Mouse (Mus musculus) erythroid progenitor cell, adult 5-6 weeks (primary cell): ENCODE data around the gene Slc4a11. TPM values are rescaled to one million over a fixed set of nuclear protein-coding genes. Genes with fewer than 3 reads are reported as not detected.

Source experiments
- ATAC-seq: replicated peaks from 2 replicates; pipeline ENCODE4 v1.8.0; 2016; ENCODE audit warnings: moderate number of reproducible peaks, mild to moderate bottlenecking, moderate TSS enrichment, inconsistent platforms; ENCODE audit not compliant: poor library complexity, low FRiP score, severe bottlenecking
- total RNA-seq, 2 experiments: library from RNA; stranded (forward) in 1 of 2; stranded (reverse) in 1 of 2; fragments of 150-400 nt in 1 of 2; fragments of 186-747, 209-891 nt in 1 of 2; gene quantifications; 2 replicates each; pipeline versions ENCODE4 v1.2.3 to v1.2.4; 2015 to 2017; ENCODE audit warnings: low replicate concordance in 2 of 2

Slc4a11 gene
- total RNA-seq (2015; ENCODE audit: low replicate concordance): not detected in 2 replicates
- total RNA-seq (2017; ENCODE audit: low replicate concordance): not detected in 2 replicates

DNA sequence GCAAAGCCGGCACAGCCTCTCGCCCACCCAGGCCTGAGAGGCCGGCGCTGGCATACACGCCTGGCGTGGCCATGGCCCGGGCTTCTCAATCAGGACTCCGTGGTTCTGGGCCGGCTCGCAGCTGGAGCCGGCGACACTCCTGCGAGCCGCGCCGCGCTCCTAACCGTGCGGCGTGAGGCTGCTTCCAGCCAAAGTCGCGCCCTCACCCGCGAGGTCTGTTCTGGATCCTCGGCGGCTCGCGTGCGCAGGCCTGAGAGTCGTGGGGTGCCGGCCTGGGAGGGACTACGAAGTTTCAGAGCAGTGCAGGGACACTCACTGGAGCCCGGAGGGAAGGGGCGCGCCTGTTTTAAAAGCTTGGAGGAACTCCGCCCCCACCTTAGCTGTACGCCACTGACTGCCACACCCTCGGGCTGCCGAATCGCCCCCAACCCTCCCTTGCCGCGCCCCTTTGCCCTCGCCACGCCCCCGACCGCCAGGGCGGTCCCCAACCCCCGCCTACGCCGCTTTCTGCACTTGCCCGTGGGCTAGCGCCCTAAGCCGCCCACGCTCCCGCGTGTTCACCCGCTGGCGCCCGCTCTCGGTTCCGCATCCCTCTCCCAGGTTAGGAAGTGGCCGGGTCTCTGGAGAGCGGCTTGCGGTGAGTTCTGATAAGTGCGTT is at the start of gene Slc4a11:
Gene Slc4a11 (minus strand): TSS at position 367 of the 658 bp plus-strand sequence.
- ATAC-seq: no peak

DNA sequence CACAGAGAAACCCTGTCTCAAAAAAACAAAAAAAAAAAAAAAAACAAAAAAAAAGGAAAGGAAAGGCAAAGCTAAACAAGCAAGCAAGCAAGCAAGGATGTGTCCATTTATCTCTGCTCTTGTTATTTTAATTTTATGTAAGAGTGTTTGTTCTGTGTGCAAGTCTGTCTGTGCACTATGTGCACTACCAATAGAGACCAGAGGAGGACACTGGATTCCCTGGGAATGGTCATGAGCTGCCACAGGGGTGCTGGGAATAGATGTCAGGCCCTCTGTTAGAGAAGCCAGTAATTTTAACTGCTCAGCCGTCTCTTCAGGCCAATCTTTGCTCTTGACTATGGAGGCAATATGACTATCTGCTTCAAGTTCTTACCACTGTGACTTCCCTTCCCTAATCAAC is 46.3 kb upstream of the Slc4a11 start:
- no peak for ATAC-seq

DNA sequence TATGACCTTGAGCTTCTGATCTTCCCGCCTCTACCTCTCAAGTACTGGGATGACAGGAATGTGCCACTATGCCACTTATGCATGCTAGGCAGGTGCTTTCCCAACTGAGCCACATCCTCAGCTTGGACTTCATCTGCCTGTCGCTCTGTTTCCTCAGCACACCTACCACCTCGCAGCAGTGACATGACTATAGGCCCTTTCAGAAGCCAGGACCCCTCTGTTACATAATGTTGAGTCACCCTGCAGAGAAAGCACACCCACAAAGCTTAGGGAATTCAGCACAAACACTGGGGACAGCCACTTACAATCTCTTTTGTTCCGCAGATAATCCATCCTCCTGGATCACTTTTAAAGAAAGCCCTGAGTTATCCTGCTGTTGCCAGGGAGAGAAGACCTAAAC is 42.8 kb upstream of the Slc4a11 start:
- no peak for ATAC-seq

DNA sequence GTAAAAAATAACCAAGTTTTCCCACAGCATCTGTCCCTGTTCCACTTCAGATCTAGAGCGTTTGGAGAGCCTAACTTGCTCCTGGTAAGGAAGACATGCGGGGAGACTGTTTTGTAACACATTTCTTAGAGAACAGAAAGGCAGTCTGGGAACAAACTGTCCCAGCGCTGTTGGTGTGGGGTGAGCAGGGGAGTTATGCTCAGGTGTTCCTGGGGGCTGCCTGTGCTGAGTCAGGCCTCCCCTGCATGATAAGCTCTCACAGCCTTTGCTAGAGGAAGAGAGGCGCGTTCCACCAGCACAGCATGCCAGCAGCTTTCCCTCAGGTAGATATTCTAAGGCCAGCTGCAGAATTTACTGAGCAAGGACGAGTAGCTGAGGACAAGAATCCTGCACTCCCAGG is 40.7 kb upstream of the Slc4a11 start:
- no peak for ATAC-seq

DNA sequence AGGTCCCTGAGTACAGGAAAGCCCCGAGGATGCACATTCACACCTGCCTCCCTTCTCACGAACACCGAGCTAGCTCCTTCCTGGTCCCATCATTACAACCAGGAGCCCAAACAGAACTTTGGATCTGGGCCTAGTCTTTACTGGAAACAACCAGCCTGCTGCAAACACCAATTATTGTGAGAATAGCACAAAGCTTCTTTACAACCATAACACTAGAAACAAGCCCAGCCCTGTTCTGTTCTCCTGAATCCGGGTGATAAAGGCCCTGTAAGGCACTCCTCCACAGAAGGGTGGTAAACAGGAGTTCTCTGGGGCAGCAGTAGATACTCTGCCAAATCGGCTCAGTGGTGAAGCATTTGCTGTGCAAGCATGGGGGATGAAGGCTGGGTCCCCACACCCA is 38.0 kb upstream of the Slc4a11 start:
- no peak for ATAC-seq

DNA sequence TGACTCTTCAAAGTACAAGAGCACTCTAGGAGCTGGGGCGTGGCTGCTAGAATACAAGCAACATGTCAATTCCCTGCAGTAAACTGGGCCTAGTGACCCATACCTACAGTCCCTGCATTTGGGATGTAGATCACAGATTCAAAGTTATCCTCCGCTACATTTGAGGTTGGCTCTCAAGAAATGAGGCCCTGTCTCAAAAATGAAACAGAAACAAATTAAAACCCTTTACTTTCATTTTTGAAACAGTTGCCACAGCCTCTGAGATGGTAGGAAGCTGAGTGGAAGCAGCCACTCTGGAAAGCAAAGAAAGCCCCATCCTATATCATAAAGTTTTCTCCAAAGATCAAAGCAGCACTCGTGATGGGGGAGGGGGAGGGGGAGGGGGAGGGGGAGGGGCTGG is 36.1 kb upstream of the Slc4a11 start:
- ATAC-seq: no peak

DNA sequence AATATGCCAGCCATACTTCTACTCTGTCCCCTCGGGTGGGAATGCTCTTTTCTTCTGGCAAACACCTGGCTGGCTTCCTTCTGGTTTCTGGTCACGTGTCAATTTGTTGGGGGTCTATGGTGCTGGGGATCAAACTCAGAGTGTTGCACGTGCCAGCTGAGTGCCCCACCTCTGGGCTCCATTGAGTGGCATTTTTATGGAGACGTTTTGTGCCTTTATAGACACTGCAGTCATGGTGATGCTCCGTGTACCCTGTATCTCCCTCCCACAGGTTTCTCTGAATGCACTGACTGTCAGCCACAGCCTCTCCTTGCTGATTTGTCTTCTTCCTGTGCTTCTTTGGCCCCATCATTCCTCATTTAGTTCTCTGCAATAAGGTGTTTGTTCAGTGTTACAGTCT is 34.5 kb upstream of the Slc4a11 start:
- no peak for ATAC-seq

DNA sequence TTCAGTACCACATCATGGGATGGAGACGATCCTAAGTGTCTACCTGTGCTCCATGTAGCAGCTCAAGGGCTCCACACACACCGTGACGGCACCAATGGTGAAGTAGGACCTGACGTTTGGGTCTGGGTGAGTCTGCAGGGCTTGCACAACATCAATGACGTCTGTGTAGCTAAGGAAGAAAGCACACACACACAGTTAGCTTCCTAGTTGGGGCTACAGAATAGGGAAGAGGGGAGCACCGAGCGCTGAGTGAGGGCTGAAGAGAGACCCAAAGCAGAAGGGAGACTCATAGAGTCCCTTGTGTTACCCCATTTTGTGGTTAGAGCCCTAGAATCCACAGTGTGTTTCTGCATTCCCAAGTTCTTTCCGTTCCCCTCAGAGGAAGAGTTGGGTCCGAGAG is 33.4 kb upstream of the Slc4a11 start:
- ATAC-seq: no peak

DNA sequence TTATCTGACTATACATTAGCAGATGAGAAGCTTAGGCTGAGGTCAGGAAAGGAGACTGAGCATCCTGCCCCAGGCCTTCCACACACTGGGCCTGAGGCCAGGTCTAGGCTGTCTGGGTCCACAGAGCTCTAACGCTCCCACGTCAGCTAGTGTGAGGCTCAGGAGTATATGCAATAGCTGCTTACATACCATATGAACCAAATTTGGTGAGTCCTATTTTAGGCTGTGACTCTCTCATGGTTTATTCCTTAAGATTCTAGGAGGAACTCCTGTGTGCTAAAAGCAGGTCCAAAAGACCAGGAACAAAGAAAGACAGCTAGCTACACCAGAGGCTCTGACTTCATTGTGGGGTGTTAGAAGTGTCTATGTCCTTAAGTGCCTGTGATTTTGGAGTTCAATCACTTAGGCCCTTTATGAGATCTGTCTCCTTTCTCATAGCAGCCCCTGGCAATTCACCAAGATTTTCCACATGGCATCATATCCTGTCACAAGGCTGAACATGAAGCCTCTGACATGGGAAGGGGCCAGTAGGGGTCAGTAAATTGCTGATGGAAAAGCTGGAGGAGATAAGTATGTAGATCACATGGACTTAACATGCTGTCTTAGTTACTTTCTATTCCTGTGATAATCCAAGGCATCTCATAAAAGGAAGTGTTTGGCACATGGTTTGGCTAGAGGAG is 31.7 kb upstream of the Slc4a11 start:
- ATAC-seq: no peak

DNA sequence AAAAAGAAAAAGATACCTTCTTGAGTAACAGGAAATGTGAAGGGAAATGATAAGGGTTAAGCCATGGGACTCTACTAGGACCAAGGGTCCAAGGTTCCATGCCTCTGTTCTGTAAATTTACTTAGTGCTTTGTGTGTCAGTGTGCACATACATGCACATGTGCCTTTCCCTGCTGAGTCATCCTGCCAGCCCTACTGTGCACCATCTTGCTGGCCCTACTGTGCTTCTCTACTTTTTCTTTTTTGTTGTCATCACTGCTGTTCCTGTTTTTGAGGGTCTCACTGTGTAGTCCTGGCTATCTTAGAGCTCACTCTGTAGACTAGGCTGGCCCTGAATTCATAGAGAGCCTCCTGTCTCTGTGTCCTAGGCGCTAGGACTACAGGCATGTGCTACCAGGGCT is 30.4 kb upstream of the Slc4a11 start:
- ATAC-seq: no peak

DNA sequence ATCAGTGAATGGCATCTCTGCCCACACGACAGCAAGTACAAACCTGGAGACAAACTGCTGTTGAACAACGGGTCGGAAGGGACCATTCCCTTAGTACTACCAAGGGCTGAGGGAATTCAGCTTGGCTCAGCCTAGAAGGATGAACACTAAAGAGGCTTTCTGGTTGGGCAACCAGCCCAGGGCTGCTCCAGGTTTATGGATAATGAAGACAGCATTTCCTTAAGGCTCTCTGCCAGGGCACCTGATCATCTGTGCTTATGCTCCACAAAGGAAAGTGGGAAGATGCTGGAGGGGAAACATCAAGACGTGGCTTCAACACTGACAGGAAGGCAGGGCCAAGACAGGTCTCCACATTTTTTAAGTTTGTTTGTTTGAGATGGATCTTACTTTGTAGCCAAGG is 27.1 kb upstream of the Slc4a11 start:
- no peak for ATAC-seq

DNA sequence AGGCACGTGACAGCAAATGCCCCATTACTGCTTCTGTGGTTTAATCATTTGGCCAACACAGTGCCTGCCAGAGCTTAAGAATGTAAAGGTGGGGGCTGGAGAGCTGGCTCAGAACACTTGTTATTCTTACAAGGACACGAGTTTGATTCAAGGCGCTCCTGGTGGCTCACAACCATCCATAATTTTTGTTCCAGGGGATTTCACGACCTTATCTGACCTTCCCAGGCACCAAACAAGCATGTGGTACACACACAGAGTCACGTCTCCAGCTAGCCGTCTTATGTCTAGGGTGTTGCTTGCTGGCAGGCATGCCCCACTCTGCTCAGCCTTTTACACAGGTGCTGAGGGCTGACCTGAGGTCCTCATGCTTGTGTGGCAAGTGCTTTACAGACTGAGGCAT is 20.6 kb upstream of the Slc4a11 start:
- no peak for ATAC-seq

DNA sequence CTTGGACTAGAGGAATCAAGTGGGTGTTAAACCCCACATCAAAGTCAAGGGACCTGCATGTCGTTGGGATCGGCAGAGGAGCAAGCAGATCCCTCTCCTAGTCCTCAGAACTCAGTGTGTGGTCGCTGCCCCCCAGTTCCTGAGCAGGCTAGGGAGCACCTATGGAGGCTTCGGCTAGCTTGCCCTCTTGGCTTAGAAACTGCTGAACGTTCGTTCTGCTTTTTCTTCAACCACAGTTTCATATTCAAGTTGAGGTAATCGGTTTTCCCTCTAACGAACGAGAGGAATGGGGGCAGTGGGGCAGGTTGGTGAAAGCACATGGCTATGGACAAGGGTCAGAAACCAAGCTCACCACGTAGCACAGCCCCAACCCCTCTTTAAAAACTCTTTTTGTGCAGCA is 9.7 kb upstream of the Slc4a11 start:
- no peak for ATAC-seq

DNA sequence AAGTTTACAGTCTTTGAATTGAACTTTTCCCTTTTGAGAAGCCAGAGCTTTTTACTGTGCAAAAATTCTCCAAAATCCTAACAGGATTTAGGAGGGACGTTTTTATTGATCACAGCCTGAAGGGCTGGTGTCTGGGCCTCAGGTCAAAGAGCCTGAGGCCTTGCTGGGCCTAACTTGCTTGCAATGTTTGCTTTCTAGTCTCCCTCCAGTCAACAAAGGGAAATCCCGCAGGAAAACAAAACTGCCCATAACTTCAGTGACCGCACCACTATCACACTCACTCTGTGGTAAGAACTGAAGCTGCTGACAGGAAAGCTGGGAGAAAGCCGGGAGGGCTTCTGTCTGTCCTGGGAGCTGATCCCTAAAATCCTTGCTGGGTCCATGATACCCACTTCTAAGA is 9.3 kb upstream of the Slc4a11 start:
- ATAC-seq: no peak

DNA sequence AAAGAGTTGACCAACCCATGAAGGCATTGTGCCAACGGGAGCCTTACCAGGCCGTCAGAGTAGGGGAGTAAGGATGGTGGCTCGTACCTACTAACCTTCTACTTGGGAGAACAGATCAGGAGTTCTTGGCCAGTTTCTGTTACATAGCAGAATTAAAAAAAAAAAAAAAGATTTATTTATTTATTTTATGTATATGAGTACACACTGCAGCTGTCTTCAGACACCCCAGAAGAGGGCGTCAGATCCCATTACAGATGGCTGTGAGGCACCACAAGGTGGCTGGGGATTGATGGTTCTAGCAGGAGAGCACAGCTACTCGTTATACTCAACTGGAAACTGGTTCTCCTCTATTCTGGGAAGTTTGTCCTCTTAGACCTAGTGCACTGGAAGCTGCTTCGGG is 7.9 kb upstream of the Slc4a11 start:
- no peak for ATAC-seq

DNA sequence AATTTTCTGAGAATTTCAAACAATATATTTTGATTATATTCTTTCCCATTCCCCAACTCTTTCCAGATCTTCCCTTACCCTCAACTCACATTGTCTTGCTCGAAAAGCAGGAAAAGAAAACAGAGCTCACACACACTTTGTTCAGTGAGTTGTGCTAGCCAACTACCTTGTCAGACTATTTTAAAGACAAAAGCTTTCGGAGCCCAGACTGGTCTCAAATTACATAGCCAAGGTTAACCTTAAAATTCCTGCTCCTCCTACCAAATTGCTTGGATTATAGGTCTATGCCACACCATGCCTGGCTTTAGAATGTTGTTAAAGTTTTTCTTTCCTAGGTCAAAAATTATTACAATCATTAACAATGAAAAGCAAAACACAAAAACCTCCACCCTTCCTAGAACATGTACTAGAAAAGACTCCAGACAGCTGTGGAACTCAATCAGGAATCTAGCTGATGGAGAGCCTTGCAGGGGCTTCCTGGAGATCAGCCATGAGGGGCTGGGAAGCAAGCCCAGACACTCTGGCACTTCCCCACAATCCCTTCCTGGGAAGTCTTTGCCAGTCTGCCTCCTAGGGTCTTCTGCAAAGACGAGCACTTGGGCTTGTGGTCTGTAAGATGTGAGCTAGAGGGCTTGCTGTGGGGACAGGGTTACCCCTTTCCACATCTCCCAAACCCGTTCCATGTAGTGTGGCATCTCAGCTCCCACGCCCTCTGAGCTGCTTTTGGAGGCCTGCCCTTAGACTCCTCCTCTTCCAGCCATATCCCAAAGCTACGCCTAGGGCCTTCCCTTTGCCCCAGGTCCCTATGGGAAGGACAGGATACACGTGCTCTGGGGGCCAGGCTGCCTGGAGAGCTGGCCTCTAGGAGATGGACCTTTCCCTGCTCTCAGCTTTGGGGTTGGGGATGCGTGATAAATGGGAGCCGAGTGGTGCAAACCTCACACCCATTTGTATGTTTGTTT is 7.0 kb upstream of the Slc4a11 start:
- ATAC-seq: no peak

DNA sequence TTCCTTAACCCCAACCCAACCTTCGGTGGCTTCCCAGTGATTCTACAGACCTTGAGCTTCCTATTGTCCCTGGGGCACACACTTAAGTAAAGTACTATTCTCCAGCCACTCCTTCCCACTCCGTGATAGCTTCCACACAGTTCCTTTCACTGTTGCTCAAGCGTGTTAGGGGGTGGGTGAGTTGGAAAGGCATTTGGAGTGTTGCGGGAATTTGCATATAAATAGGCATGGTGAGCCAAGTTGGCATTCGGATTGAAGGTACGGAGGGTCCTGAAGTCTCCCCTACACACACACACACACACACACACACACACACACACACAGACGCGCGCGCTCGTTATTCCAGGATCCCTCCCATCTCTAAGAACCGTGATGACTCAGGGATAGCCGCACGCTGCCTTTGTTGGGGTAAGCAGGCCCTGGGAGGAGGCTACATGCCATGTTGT is 525 bp upstream of the Slc4a11 start:
- ATAC-seq: no peak

DNA sequence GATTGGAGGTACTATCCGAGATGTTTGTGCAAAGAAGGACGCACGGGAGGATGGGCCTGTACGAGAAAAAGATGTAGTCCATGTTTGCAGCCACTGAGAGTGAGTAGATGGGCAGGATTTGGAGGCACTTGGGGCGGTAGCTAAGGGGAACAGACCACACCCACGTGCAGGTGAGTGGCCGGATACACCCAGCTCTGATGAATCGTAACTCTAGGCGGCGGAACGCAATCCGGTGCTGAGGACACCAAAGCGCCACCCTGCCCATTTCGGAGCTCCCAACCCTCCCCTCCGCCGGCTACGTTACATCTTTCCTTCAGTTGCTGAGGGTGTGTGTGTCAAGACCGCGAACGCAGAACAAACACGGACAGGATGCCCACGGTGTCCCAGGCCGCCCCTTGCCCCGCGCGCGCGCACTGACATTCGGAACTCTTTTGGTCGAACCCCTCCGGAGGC is 593 bp downstream of the Slc4a11 start:
- no peak for ATAC-seq

DNA sequence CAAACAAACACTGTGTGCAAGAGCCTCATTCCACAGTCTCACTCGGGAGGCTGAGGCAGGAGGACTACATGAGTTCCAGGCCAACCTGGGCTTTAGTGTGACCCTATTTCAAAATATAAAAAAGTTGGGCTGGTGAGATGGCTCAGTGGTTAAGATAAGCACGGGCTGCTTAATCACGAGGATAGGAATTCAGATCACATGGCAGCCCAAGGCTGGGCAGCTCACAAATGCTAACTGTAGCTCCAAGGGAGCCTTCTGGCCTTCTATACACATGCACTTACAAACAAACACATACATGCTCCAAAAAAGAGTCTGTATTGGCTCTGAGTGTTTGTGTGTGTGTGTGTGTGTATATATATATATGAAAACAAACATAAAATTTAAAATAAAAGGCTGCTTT is 3.8 kb downstream of the Slc4a11 start:
- no peak for ATAC-seq

DNA sequence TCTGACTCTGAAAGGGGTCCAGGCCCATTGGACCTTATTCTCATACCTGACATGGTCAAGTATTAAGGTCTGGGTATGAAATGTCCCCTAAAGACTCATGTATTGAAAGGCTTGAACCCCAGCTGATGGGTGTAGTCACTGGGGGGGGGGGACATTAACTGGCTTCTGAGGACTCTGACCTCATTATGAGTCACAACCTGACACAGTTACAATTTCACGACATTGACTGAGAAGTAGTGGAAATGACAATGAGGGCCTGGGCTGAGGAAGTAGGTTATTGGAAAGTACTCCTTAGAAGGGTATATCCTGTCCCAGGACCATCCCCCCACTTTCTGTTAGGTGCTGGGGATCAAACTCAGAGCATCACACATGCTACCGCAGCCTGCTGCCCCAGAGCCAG is 8.3 kb downstream of the Slc4a11 start:
- no peak for ATAC-seq

DNA sequence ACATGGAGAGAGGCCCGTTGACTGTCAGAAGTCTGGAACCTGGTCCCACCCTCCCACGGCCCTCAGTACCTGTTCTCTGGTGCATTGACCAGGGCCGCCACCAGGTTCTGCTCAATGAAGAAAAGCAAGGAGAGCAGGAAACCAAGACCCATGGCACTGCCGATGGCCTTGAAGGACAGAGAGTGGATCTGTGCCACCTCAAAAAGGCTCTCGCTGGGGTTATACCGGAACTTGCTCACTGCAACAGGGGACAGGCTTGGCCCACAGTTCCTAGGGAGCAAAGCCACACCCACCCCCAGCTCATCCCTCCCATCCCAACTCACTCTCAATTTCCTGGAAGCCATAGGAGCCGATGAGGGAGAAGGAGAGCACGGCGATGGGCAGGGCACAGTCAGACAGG is 11.9 kb downstream of the Slc4a11 start:
- ATAC-seq: no peak
